17 mouse cellular contexts compared by ENCODE assay signal in genomic region chr2:94479903-94480595, GRCm38 (mm10). TPM values are rescaled to one million over a fixed set of nuclear protein-coding genes. Genes with fewer than 3 reads are reported as not detected.
A peak's percentile ranks its signal among the peaks of the same experiment; 100 is the strongest.
DNase-seq lines count a peak whose midpoint lies in the region; ATAC-seq lines count a peak whose summit lies in the region.
"Had no signal": no experiment of that assay in that cellular context is flagged by ENCODE, and none has a peak within 500 bp of the region (broad histone marks: within the 10 kb centered on the region; RNA-seq: fewer than 3 reads in every experiment).

No protein-coding gene starts in this region.

- no peaks in the 10 kb centered on the region for H3K36me3 ChIP-seq in forebrain, embryonic 13.5 days (ENCODE audit: poor library complexity, severe bottlenecking)
- no peaks in the 10 kb centered on the region for H3K36me3 ChIP-seq in forebrain, embryonic 10.5 days (replicated peaks)
- H3K36me3 ChIP-seq: heart, embryonic 12.5 days; liver, embryonic 13.5 days; midbrain, embryonic 12.5 days had no signal

- DNase-seq in forebrain, embryonic 10.5 days (ENCODE audit: extremely low spot score, low spot score) = no peak
- DNase-seq in layer of hippocampus, adult 9-11 months = peak; percentile 43
- no peak for DNase-seq in layer of hippocampus, postnatal 25 days (ENCODE audit: extremely low spot score in 1 of 2, low spot score in 1 of 2)
- DNase-seq in cerebellum, adult 8-10 months = peak; percentile 85
- DNase-seq in layer of hippocampus, postnatal 14 days (ENCODE audit: low spot score in 2 of 2) = peak; percentile 55 to 65
- DNase-seq in kidney, postnatal 25 days = no peak
- DNase-seq in gastrocnemius, adult 18-20 months (ENCODE audit: low spot score) = no peak
- DNase-seq: gastrocnemius, postnatal 14 days; kidney, postnatal 14 days; liver, embryonic 13.5 days; lung, postnatal 10 days had no signal

- no peak overlapping the region for H3K4me3 ChIP-seq in forebrain, embryonic 13.5 days
- H3K4me3 ChIP-seq in forebrain, embryonic 10.5 days = no peak overlapping the region
- H3K4me3 ChIP-seq: heart, embryonic 12.5 days; liver, embryonic 13.5 days; midbrain, embryonic 12.5 days had no signal

- H3K4me2 ChIP-seq in forebrain, embryonic 13.5 days = no peak overlapping the region
- H3K4me2 ChIP-seq: heart, embryonic 12.5 days; liver, embryonic 13.5 days; midbrain, embryonic 12.5 days had no signal

- H3K27ac ChIP-seq in forebrain, embryonic 13.5 days = no peak overlapping the region
- no peak overlapping the region for H3K27ac ChIP-seq in forebrain, embryonic 10.5 days
- H3K27ac ChIP-seq: liver, embryonic 13.5 days; midbrain, embryonic 12.5 days had no signal

- H3K27me3 ChIP-seq in forebrain, embryonic 13.5 days = no peaks in the 10 kb centered on the region
- H3K27me3 ChIP-seq in forebrain, embryonic 10.5 days (ENCODE audit: poor library complexity, severe bottlenecking) = no peaks in the 10 kb centered on the region
- H3K27me3 ChIP-seq: CH12.LX; heart, embryonic 12.5 days; liver, embryonic 13.5 days; midbrain, embryonic 12.5 days had no signal

- ATAC-seq in forebrain, embryonic 13.5 days = peak; percentile 60; the same call in 1 of the 2 replicates
- ATAC-seq: activated CD4-positive, CD25-positive, alpha-beta regulatory T cell, adult 4 months; intestine, embryonic 16.5 days had no signal

- WGBS in forebrain, embryonic 13.5 days = 73% methylated on average over 20 of the region's 20 CpGs
- 86% methylated on average over 20 of the region's 20 CpGs for WGBS in forebrain, embryonic 10.5 days

- H3K9me3 ChIP-seq in forebrain, embryonic 13.5 days (replicated peaks) = no peaks in the 10 kb centered on the region
- no peaks in the 10 kb centered on the region for H3K9me3 ChIP-seq in forebrain, embryonic 10.5 days
- H3K9me3 ChIP-seq: heart, embryonic 12.5 days; liver, embryonic 13.5 days; midbrain, embryonic 12.5 days had no signal

- H3K9ac ChIP-seq in forebrain, embryonic 13.5 days = no peak overlapping the region
- H3K9ac ChIP-seq: heart, embryonic 12.5 days; liver, embryonic 13.5 days; midbrain, embryonic 12.5 days had no signal

- peaks cover 34% of the 10 kb centered on the region for H3K4me1 ChIP-seq in forebrain, embryonic 13.5 days
- peaks cover 8% of the 10 kb centered on the region for H3K4me1 ChIP-seq in forebrain, embryonic 10.5 days
- H3K4me1 ChIP-seq: liver, embryonic 13.5 days had no signal

RNA-seq across cellular contexts. Expression of gene Api5, which starts 42.1 kb away (rescaled TPM):
- polyA plus RNA-seq in forebrain, embryonic 13.5 days (2015; fragmentation: Nextera tagmentation; extraction: Ambion mirVana) = 151 and 164 TPM in 2 replicates
- 239 and 258 TPM in 2 replicates for polyA plus RNA-seq in forebrain, embryonic 10.5 days (2016; fragmentation: Nextera tagmentation; extraction: Ambion mirVana)
- 10 to 100 TPM; 58.6 to 64.6 TPM for total RNA-seq in layer of hippocampus, postnatal 25 days (2021)
- total RNA-seq in layer of hippocampus, postnatal 14 days (2021) = 10 to 100 TPM; 47.2 to 49.4 TPM
- 10 to 100 TPM; 16.6 to 19.8 TPM for total RNA-seq in gastrocnemius, adult 18-20 months (2021)

Comparison
In these comparisons a context has a peak if more than half of its experiments do, and no peak if none do; other contexts are left out.
1. DNase-seq: peak in layer of hippocampus, adult 9-11 months (single experiment), cerebellum, adult 8-10 months (single experiment) and layer of hippocampus, postnatal 14 days (2 of 2); none in forebrain, embryonic 10.5 days (single experiment), layer of hippocampus, postnatal 25 days (0 of 2), kidney, postnatal 25 days (0 of 2) and gastrocnemius, adult 18-20 months (single experiment).